Mouse (Mus musculus) Muller cell, postnatal 12 days (primary cell): ENCODE measurements around the gene A830031A19Rik.
A peak's percentile ranks its signal among the peaks of the same experiment; 100 is the strongest.

Source experiments
- DNase-seq: peaks from one replicate; pipeline ENCODE4 v3.0.0-alpha.2; 2015; ENCODE audit errors: inconsistent ontology term

A830031A19Rik gene

GRCm38 (mm10) chr11:24095656-24096353, 21.0 kb upstream of the A830031A19Rik start:
- no peak for DNase-seq

- DNase-seq = no peak
Observed at GRCm38 (mm10) chr11:24095236-24095635, 20.4 kb upstream of the A830031A19Rik start.

DNA sequence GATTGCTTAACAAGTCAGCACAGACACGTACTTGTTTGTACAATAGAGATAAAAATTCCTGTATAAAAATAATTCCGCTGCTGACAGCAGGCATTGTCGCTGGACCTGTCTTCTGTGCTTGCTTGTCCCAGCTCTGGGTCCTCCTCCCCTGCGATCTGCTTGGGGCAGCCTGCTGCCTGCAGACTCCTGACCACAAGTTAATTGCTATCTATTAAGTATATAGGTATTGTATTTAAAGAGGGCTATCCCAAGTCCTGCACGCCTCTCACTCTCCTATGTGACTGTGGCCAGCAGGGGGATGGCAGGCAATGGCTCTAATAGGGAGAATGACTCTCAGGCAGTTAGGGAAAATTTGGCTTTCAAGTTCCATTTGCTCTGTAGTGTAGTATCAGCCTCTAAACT, 19.2 kb upstream of the A830031A19Rik start:
- no peak for DNase-seq

- no peak for DNase-seq
Observed at GRCm38 (mm10) chr11:24092618-24093017, 17.8 kb upstream of the A830031A19Rik start.

- DNase-seq = no peak
Observed at GRCm38 (mm10) chr11:24091393-24092080, 16.7 kb upstream of the A830031A19Rik start.

GRCm38 (mm10) chr11:24090443-24090842, 15.6 kb upstream of the A830031A19Rik start:
- no peak for DNase-seq

GRCm38 (mm10) chr11:24087069-24087468, 12.2 kb upstream of the A830031A19Rik start:
- no peak for DNase-seq

DNA sequence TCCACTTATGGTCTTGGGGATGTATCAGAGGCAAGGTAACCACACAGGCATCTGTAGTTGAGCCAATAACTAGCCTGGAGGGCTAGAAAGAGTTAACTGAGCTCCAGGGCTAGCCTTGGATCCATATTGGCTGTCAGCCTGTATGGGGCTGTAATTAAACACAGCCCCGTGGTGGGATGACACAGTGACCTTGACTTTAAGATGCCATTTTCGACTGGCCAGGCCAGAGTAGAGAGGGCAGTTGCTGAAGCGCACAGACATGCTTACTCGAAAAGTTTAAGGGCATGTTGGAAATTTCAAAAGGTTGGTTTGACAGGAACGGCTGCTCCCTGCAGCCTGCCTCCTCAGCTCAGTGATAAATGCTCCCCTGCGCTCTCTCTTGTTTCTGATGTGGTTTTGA, 11.1 kb upstream of the A830031A19Rik start:
- DNase-seq = no peak

- no peak for DNase-seq
Observed at GRCm38 (mm10) chr11:24084590-24084989, 9.7 kb upstream of the A830031A19Rik start.

GRCm38 (mm10) chr11:24084077-24084476, 9.2 kb upstream of the A830031A19Rik start:
- DNase-seq = no peak

DNA sequence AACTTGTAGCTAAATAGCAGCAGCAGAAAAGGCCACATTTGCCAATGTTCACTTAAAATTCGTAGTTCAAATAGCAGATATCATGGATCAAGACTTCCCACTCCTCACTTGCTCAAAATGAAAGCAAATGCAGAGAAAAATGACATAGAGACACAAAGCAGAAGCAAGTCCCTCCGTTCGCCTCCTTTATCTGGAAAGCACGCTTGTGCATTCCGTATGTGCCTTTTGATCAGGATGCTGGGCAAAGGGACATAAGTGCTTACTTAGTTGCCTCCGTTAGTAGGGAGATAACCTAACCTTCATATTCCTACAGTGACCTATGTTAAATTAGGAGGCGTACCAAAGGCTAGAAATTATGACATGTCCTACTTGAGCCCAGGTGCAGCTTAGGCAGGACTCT, 8.6 kb upstream of the A830031A19Rik start:
- no peak for DNase-seq

- no peak for DNase-seq
Observed at GRCm38 (mm10) chr11:24083076-24083405, 8.2 kb upstream of the A830031A19Rik start.

- no peak for DNase-seq
Observed at GRCm38 (mm10) chr11:24082385-24083075, 7.7 kb upstream of the A830031A19Rik start.

- peak; percentile 64 for DNase-seq
Observed at GRCm38 (mm10) chr11:24081687-24082384, 7.0 kb upstream of the A830031A19Rik start.

DNA sequence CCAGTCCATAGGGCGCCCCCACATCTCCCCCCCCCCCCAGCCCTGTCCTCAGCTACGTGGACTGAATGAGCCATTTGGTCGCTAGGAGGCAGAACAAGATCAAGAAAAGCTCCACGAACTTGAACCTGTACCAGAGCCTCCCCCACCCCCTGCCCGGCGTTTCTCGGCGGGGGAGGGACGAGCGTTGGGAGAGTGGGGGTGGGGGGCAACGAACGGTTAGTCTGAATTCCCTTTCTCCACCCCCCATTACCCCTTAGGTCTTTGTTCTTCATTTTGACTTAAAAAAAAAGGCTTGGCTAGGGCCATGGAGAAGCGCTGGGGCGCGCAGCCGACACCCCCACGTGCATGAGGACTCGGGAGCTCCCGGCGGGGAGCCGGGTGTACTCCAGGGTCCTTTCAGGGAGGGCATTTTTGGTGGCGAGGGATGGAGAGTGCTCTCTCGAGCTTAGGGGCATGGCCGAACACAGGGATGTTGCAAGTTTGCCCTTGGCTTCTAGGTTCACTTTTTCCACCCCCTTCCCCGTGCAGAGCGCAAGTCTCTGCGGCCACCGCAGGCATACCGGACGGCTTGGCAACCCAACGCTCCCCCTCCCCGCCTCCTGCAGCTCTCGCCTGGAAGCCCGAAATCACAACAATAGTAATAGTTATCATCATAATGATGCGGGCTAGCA, 6.3 kb upstream of the A830031A19Rik start:
- DNase-seq = peak; percentile 77

DNA sequence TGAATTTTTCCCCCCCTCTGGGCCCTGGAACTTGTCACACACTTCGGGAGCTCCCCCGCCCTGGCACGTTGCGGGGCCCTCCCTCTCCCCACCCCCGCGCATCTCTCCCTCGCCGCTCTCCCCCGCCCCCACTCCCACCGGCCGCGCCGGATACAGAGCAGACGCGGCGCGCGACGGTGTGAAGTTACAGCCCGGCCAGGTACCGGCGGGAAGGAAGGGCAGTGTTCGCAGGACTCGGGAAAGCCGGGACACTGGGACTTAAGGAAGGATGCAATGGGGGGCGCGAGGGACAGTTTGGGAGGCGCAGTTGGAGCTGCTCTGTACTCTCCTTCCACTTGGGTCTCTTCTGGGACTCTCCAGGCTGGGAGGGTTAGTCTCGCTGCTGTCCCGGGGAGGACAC, 5.7 kb upstream of the A830031A19Rik start:
- DNase-seq = no peak

DNA sequence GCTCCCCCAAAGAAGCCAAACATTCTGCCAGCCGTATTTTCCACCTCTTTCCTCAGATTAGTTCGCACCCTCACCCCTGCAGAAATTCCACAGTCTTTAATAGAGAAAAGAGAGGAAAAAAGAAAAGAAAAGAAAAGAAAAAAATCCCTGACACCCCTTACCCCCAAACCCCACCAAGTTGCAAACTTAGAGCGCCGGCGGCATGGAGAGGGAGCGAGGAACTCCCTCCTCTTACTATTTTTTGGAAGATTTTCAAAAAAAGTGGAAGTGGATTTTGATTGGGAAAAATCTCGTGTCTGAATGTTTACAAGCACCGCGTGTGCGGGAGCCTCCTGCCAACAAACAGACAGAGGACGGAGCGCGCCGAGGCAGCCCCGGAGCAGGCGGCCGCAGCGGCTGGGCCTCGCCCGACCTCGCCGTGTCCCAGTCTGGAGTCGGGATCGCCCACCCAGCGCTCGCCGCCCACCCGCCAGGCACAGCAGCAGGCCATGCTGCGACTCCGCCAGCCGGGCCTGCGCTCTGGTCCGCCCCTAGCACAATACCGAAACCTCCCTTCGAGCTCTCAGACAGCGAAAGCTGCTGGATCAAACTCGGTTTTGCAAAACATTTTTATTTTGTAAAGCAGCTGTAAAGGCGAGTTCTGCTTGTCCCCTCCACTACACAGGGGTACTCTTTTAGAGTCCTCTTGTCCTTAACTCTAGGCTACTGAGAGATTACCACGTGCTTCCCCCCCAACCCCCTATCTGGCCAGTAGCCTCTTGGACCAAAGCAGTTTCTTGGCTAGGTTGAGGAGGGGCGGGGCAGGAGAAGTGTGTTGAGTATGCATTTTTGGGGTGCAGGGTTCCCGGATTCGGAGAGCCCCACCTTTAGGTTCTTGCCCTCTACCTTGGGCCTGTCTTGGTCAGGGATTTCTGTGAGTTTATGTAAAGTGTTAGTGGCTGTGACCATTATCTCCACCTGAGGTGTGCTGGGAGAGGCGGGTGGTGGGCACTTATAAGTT, 4.8 kb upstream of the A830031A19Rik start:
- DNase-seq = peak; percentile 66

DNA sequence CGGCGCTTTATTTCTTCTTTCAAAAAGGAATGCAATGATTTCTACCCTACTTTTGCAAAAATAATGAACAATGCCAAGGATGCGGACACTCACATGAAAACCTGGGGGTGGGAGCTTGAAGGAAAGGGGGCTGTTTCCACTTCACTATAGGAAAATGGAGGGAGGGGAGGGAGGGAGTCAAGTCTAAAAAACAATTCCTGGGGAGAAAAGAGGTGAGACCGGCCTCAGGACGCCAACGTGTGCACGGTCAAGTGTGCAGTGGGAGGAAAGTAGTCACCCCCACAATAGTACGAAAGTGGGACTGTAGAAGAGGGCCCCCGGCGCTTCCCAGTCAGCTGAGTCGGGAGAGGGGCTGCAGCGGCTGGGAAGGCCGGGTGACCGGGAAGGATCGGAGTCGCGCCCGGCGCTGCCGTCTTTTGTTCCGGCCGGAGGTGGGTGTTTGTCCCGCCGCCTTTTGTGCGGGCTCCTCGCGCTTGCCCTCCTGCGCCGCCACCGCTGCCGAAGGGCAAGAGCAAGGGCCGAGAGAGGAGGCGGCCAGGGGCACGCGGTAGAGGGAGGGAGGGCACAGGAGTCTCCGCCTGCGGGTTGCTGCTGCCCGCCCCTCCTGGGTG, 4.0 kb upstream of the A830031A19Rik start:
- DNase-seq = peak; percentile 62

DNA sequence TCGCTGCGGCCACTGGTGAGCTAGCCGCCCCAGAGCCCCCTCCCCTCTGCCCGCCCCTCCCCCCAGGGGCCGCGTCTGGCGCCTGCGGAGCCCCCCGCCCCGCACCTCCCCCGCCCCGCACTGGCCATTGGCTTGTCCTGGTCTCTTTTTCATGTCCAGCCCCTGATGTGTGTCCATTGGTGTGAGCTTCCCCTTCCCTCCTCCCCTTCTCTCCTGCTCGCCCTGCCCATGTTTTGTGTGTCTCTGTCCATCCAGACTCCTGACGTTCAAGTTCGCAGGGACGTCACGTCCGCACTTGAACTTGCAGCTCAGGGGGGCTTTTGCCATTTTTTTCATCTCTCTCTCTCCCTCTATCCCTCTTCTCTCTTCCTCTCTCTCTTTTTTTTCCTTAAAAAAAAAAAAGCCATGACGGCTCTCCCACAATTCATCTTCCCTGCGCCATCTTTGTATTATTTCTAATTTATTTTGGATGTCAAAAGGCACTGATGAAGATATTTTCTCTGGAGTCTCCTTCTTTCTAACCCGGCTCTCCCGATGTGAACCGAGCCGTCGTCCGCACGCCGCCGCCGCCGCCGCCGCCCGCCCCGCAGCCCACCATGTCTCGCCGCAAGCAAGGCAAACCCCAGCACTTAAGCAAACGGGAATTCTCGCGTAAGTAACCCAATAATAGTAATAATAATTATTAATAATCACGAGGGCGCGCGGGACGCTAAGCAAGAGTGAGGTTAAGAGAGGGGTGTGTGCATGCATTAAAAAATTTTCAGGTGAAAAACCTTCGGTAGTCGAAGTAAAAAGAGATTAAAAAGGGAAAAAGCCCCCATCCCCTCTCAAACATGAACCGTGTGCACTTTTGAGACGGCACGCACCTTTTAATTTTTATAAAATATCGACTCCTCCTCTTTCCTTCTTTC, 3.2 kb upstream of the A830031A19Rik start, which contains the start of gene Bcl11a:
Gene Bcl11a (plus strand): TSS at position 262 of the 911 bp plus-strand sequence.
- DNase-seq = peak; percentile 83
